Mouse (Mus musculus): Measurements from ENCODE around the gene Tax1bp1.
A peak's percentile ranks its signal among the peaks of the same experiment; 100 is the strongest.

Tax1bp1 gene

DNA sequence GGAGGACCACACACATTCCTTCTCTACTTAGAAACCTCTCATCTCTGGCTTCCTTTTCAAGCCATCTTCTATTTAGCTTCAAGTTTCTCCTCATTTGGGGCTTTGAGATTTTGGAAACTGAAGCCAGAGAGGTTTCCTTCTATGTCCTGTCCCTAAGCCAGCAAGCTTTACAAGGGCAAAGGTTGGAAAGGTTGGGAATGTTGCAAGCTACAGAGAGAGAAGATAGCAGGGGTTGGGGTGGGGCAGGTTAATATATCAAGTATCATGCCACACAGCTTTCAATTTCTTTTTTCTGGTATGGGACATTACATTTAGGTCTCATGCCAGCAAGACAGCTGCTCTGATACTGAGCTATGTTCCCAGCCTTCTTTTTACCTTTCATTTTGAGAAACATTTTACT, 8.2 kb upstream of the Tax1bp1 start:
- DNase-seq (ENCODE audit: low read depth, low spot score) = no peak

DNA sequence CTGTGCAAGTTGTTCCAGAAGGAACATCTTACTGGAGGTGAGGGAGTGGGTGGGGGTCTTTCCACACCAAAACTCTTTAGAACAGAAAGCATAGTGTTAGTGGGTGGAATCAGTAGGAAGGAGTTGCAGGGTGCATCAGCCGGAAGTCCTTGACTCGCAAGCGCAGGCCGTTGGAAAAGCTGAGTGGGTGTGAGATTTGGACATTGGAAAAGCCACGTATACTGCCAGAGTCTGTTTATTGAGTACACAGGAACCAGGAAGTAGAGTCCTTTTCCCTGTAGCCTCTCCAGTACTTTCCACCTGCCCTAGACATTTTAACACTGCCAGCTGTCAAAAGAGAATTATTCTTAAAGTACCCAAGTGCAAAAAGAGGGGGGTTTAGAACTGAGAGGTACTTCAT, 5.7 kb upstream of the Tax1bp1 start:
- no peak for DNase-seq (ENCODE audit: low read depth, low spot score)

DNA sequence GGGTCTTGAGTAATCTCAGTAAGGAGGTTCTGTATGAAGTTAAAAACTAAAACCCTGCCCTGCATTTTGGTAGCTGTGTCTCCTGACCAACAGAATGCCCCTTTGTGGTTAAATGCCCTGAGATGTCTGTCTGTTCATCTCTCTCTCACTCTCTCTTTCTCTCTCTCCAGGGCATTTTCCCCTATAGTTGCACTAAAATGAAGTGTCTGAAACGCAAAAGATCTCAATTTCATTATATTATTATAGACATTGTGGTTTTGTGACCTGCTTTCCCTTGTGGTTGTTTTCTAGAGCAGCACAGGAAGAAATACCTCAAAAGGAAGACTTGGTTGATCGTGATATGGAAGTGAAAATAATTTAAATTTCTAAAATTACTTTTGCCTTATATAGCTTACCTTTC, 966 bp upstream of the Tax1bp1 start:
- DNase-seq (ENCODE audit: low read depth, low spot score) = no peak

DNA sequence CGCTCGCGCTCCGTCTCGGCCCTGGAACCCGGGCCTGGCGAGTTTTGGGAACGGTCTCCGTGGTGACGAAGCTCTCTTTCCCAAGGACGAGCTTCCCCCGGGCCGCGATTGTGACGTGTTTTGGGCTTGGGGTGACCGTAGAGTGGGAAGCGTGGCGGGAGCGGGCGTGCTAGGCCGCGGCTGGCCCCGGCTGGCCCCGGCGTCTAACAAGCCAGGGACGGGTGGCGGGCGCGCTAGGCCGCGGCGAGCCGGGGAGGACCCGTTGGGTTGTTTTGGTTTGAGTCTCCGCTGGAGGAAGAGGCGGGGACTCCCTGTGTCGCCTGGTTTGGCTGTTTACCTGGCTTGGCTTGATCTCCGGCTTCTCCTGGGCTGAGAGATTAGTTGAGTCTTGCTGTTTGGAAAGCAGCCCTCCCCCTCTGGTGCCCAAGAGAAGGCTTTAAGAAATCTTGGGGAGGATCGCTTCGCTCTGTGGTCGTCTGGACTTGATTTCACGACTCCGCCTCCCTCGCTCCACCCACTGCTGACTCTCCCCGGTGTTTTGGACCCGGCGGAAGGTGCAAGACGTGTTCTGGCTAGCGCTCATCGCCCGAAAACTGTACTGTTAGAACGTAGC, 474 bp downstream of the Tax1bp1 start:
- peak; percentile 90 for DNase-seq (ENCODE audit: low read depth, low spot score)

DNA sequence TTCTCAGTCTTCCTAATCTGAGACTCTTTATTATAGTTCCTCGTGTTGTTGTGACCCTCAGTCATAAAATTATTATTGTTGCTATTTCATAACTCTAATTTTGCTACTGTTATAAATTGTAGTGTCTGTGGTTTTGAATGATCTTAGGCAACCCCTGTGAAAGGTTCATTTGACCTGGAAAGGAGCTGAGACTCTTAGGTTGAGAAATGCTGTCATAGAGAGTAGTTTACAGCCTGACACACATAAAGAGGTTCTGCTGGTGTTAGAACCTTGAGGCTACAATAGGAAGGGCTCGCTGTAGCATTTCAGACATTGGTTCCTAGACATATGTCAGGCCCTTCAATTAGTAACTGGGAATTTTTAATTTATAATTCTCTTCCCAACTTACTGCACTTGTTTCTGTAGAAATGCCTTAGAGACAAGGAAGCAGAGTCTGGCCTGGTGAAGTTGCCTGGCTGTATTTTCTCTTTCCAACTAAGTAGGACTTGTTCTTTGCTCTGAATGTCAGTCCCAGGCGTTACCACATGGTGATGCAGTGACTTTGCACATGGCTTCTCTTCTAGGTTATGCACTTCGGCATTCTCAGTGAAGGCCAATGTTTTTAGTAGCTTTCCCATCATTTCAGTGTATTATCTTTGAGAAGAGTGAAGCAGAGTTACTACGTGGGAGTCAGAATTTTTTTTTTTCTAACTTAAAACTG, 4.1 kb downstream of the Tax1bp1 start:
- DNase-seq (ENCODE audit: low read depth, low spot score) = peak; percentile 16

DNA sequence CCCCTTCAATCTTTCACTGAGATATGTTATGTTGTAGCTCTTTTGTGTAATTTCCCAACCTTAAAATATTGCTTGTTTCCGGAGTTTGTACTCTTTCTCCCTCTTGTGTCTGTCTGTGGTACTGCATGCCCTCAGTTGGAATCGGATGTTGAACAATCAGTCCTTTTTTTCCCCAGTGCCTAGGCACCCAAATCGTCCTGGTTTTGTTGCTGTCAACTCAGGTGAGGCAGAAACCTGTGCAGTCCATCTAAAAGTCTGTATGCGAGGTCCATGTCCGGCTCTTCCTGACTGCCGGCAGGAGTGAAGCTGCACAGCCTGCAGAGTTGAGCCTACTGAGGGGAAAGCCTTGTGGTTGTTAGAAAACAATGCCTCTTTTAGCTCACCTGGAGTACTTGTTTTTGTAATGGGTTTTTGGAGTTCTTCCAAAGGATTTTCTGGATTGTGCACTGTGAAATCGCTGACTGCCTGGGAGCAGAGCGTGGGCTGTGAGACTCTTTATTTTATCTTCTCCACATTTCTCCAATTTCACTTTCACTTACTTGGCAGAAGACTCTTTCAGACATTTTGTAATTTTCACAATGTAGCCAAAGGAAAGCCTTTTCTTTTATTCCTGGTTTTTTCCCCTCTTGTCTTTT, 11.4 kb downstream of the Tax1bp1 start:
- DNase-seq (ENCODE audit: low read depth, low spot score) = peak; percentile 82

DNA sequence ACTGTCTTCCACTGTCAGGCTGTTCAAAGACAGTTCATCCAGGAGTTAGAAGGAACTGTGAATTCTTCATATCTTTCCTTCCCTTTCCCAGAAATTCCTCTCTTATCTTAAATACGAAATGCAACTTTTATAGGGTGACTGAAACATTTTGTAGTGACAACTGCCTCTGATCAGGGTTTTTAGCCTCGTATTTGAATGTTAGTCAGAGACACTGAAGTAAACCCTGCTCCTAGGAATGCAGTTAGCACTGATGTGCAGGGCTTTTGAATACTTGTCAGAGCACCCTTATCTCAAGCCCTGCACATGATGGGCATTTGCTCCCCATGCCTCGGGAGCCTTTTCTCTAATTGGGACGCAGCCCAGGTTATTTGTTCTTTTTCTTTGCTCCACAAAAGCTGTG, 16.8 kb downstream of the Tax1bp1 start:
- DNase-seq (ENCODE audit: low read depth, low spot score) = no peak

DNA sequence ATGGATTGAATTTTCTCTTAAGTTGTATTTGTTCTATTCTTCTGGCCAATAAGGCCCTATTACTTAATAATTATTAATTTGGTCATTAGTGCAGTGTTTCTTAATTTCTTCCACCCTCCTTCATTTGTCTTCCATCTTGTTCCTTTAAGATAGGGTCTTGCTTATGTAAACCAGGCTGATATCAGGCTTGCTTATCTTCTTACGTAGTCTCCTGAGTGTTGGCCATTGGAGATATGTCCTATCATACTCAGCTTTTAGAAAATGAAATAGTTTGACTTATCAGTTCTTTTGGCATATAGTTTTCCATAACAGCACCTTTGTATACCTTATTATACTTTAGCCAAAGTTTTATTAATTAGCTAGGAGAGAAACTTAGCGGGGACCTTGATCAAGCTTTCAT, 21.1 kb downstream of the Tax1bp1 start:
- DNase-seq (ENCODE audit: low read depth, low spot score) = no peak

DNA sequence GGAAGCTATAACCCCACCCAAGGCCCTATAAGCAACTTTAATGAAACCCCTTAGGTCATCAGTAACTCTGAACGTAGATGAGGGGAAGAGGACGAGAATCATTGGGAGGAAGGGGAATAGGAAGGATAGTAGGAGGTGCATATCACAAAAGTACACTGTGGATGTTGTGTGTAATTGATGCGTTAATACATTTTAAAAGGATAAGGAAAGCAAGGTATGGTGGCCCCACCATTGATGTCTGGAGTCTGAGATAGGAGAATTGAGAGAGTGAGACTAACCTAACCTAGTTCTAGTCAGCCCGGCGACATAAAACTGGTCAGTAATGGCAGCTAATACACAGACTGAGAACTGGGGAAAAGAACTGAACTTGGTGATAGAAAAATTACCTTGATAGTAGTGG, 39.3 kb downstream of the Tax1bp1 start:
- no peak for DNase-seq (ENCODE audit: low read depth, low spot score)

DNA sequence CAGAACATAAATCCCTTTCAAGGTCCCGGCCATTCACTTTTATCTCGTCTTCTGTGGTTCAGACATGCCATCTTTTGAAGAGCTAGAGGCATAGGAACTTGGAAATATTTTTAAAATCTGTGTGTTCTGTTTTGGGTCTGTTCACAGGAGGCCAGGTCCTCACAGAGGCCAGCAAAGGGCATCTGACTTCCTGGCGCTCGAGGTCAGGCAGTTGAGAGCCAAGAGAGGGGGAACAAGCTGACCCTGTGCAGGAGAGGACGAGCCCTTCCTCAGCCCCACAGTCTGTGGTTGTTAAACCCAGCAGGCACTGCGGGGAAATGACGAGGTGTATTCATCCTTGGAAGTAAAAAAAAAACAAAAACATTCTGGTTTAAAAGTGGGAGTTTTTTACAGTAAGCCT, 51.7 kb downstream of the Tax1bp1 start:
- no peak for DNase-seq (ENCODE audit: low read depth, low spot score)

DNA sequence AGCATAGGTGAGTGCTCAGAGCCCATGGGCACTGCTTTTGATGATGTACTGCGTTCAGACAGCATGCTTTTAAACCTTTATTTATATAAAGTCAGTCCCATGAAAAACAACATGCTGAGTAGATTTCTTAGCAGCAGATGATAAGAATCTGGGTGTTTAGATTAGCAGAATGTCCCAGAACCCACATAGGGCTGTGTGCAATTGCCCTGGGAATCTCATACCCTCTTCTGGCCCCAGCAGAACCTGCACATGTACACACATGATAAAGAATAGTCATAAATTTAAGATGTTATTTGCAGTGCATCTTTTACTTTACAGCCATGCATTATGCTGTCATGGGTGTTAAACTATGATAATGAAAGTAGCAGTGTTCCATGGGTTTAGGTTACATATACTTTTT, 57.3 kb downstream of the Tax1bp1 start:
- DNase-seq (ENCODE audit: low read depth, low spot score) = no peak

DNA sequence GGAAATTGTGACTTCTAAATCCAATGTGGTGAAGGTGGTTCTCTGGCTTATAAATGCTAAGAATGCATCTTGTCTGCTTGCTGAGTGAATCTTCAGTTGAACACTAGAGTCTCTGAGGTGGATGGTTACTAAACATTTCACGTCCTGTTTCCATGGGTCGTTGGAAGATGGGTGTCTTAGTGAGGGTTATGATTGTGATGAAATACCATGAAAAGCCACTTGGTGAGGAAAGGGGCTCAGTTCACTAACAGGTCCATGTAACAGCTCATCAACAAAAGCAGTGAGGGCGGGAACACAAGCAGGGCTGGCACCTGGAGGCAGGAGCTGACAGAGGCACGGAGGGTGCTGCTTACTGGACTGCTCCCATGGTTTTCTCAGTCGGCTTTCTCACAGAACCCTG, 59.6 kb downstream of the Tax1bp1 start:
- no peak for DNase-seq (ENCODE audit: low read depth, low spot score)

DNA sequence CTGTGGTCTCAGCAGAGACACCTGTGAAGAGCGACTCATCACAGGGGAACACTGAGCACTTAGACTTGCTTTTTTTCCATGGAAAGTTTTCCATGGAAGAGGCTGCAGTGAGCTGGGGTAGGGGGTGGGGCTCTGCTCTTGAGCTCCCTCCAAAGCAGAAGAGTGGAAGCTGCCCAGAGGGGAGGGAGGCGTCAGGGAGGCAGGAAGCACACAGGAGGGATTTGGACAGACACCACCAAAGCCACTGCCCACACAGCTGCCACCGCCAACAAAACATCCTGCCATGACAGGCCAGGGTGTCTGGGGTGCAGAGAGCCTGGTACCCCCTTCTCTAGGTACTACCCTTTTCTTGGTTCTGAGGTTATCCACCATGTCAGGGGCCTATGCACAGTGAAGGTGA, 61.8 kb downstream of the Tax1bp1 start:
- no peak for DNase-seq (ENCODE audit: low read depth, low spot score)

DNA sequence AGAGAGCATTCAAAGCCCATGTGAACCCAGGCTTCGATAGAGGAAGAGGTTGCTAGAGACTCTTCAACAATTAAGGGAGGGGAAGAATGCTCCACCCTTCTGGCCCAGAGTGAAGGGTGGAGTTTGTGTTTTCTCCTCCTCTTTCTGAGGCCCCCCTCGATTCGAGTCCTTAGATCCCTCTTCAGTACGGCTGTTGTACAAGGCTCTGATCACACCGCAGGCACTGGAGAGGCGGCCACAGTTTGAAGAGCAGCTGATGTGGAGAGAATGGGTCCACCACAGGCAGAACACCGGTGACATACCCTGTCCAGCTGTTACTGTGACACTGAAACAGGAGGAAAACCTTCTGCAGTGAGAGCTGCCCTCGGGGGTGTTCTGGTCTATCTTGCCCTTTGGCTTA, 62.4 kb downstream of the Tax1bp1 start:
- no peak for DNase-seq (ENCODE audit: low read depth, low spot score)

DNA sequence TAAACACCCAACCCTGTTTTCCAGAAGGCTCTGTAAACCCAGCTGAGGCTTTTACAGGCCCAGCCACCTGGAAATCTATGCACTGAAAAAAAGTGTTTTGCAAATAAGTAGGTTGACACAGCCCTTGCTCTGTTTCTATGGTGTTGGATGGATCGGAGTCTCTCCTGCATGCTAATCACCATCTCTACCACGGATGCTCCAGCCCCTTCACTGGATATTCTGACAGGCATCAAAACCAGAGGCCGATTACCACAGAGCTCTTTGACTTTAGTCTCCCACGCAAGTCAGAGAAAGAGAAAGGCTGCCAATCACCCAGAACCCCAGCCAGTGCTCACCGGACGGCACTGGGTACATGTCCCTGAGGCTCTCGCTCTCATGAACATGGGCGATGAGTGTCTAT, 63.5 kb downstream of the Tax1bp1 start:
- no peak for DNase-seq (ENCODE audit: low read depth, low spot score)

DNA sequence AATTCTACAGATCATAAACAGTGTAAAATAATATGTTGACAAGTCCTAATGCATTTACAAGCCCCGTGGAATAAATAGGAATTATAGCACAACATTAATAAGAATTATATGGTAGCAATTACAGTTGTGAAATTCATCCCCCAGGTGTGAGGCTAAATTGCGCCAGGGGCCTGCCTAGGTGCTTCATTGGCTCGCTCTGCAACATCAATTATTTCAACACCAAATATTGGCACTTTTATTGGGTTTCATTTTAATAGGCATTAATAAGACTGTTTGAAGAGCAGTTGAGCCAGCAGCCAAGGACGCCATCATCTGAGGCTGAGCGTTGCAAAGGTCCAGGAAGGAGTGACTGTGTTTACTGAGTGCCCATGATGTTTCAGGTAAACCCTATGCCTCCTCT, 65.0 kb downstream of the Tax1bp1 start:
- DNase-seq (ENCODE audit: low read depth, low spot score) = no peak

DNA sequence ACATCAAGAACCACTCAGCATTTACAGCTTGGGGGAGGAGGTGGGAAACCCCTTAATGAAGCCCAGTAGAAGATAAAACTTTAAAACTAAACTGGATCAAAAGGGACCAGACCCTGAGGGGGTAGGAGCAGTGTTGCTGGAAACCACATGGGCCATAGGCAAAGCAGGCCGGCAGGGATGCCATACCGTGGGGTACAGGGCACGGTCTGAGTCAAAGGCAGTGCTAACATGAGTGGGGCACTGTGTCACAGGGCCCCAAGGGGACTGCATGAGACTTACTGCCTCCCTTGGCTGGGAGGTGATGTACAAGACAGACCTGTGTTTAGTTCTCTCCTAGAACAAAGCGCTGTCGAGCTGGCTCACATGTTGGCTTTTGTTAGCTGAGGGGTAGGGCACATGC, 66.0 kb downstream of the Tax1bp1 start:
- DNase-seq (ENCODE audit: low read depth, low spot score) = no peak

DNA sequence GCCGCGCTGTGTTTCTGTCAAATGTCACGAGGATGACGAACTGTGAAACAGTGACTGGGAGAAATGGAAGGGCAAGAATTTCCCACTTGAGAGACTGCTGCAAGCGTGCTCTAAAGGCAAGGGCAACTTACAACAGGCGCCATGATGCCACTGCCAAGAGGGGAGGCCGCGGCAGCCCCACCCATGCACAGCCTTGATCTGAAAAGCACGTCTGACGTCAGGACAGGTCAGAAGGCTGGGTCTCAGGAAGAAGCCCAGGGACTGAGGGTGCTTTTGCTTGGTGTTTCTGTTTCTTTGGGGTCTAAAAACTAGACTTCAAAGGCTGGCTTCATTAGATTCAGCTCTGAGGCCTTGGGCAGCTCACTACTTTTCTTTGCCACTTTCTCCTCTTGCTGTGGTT, 76.8 kb downstream of the Tax1bp1 start:
- no peak for DNase-seq (ENCODE audit: low read depth, low spot score)

DNA sequence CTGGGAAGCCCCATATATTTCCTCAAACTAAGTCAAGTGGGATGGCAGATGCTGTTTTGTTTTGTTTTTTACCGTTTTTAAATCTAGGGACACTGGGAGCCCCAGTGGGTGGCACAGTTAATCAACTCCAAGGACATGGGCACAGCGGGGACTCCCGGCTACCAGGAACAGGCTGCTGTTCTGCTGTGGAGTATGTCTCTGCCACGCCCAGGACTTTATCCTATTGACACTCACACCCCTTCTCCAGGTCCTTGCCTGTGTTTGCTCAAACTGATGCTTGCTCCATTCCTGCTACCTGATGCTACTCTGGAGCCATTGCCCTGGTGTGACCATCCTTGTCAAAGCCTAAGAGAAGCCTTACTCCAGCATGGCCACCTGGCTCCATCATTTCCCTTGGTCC, 77.3 kb downstream of the Tax1bp1 start:
- DNase-seq (ENCODE audit: low read depth, low spot score) = no peak

DNA sequence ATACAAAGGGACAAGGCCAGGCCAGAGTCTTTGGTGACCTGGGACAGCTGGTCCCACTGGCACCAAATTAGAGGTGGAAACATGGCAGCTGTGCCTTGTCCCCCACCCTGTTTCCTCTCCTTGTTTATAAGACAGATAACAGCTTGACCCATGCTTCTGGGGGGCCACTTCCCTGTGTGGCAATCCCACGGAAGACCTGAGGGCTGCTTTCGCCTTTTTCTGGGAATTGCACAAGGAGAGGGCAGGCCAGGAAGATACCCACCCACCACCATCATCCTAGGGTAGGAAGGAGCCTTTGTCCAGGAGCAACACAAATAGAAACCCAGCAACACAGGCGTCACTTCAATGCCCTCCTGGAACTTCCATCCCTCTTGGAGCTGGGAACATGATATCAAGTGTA, 78.9 kb downstream of the Tax1bp1 start:
- DNase-seq (ENCODE audit: low read depth, low spot score) = no peak

DNA sequence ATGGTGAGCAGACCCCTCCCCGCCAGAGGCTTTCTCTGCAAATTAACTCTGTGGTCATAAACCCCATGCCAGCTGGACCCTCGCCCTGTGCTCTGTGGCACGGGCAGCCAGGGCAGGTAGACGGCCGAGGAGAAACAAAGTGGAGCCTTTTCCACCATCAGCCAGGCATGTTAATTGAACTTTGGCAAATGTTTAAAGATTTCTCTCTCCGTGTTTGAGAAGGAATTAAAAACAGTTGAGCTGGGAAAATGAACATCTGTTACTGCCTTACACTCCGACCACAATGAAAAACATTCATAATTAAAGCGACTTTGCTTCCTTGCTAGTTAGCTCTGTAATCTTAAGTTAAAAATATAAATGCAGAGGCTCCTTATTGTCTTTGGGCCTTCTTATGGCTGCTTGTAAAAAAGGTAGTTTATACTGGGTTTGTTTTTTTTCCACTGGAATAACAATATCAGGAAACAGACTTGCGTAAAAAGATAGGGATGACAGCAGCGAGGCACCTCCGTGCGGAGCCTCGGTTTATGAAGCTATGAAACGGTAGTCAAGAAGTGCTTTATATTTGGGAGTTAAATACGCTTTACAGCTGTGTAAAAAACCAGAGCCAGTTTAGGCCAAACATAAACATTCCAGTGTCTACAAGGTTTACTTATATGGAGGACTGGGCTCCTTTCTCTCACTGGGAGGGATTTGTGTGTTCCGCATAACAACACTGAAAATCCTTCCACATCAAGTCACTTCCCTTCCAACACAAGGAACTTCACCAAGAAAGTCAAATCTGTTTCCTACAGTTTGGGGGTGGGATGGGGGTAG, 81.7 kb downstream of the Tax1bp1 start:
- DNase-seq (ENCODE audit: low read depth, low spot score) = no peak

DNA sequence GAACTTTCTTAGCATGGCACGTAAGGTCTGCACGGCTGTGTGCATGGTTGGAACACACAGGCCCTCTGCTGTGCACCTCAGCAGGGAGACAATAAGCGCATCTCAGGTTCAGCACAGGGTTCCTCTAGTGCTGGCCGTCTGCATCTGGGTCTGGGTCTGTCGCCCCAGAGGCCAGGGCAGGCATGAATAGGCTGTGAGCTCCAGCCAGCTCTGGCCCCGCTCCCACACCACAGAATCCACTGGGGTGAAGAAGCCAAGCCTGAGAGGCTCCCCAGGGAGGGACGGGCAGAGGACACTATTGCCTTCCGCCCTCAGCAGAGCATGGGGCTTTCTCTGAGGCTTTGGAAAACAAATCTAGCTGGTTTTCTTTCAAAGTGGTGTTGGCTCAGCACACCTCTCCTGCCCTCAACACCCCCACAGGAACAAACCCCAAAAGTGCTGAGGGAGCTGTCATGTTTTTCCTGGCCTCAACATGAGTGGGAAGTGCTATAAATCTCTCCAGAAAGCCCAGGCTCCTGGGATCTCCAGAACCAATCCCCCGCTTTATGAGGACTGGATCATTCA, 82.6 kb downstream of the Tax1bp1 start:
- DNase-seq (ENCODE audit: low read depth, low spot score) = no peak

Data from CD4-positive, CD25-positive, alpha-beta regulatory T cell, adult 2 months (primary cell).